Mouse (Mus musculus) brain, embryonic 14.5 days (tissue): ENCODE measurements around the gene Acer3.
"Not testable (repeated sequence)": the region's sequence is repeated elsewhere in the genome, so short reads cannot be mapped to it uniquely, and the experiment has no call there.

Experiments used
- CTCF ChIP-seq: fragments of 200-500 bp; IDR thresholded peaks from 2 replicates; pipeline ENCODE4 v1.5.1; 2012; ENCODE audit warnings: inconsistent platforms, mild to moderate bottlenecking, moderate library complexity, borderline replicate concordance; ENCODE audit not compliant: insufficient read depth, insufficient read length; ENCODE audit errors: extremely low read depth
- POLR2A ChIP-seq: fragments of 200-500 bp; IDR thresholded peaks from 2 replicates; pipeline ENCODE4 v1.6.1; 2012; ENCODE audit warnings: mild to moderate bottlenecking, inconsistent platforms, borderline replicate concordance; ENCODE audit not compliant: poor library complexity, insufficient read depth, insufficient read length, severe bottlenecking; ENCODE audit errors: extremely low read depth

DNA sequence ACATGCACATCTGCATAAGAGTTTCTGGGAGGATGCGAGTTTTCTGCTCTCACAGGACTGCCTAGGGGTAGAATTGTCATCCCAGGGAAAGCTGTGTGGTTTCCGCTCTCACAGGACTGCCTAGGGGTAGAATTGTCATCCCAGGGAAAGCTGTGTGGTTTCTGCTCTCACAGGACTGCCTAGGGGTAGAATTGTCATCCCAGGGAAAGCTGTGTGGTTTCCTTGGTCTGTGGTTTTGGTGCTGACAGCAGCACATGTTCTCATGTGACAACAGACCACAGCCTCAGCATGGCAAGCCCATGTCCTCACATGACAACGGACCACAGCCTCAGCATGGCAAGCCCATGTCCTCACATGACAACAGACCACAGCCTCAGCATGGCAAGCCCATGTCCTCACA is 133.7 kb downstream of the Acer3 start:
- TF ChIP-seq CTCF, POLR2A: not testable (repeated sequence)
